Mouse (Mus musculus) frontal cortex, postnatal 14 days (tissue): ENCODE results near the gene Bhlha15.

ENCODE experiments used
- DNase-seq, 2 experiments: peaks; one replicate each; pipeline ENCODE4 v3.0.0; 2022; ENCODE audit warnings: low spot score in 2 of 2

Bhlha15 gene

DNA sequence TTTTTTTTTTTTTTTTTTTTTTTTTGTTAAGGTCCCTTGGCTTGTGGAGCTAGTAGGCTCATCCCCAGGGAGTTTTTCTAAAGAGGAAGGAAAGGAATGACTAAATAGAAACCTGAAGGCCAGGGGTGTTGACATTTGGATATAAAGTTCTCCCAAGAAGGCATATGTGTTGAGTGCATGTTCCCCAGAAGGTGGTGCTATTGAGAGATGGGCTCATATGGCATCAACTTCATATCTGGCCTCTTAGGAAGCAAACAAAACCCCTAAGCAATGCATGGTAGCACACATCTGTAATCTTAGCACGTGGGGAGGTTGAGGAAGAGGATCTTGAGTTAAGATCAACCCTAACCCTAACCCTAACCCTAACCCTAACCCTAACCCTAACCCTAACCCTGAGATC is 41.3 kb downstream of the Bhlha15 start:
- DNase-seq: no peak

DNA sequence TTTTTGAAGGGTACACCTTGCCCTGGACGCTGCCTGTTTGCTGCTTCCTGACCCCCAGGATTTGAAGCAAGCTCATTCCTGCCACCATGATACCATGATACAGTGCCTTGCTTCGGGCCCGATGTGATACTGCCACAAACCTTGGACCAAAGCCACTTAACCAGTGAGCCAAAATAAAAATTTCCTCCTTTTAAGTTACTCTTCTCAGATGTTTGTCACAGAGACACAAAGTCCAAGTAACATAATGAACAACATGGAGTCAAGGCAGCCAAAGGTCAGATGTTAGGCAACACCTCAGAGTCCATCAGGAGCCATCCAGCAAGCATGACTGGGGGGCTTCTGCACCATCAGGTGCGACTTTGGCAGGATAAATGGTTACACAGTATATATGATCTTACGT is 42.4 kb downstream of the Bhlha15 start:
- DNase-seq: no peak

DNA sequence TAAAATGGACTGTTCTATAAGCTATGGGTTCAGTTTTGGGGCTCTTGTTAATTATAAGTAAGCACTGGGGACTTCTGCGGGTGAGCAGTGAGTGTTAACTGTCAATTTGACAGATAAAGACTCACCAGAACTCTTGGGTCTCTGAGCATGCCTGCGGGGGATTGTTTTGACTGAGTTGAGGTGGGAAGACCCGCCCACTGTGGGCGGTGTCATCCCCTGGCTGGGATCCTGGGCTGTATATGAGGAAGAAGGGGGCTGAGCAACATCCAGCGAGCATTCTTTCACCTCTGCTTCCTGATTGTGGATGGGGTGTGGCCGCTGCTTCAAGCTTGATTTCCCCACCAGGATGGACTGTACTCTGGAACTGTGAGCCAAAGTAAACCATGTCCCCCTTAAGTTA is 44.1 kb downstream of the Bhlha15 start:
- no peak for DNase-seq

DNA sequence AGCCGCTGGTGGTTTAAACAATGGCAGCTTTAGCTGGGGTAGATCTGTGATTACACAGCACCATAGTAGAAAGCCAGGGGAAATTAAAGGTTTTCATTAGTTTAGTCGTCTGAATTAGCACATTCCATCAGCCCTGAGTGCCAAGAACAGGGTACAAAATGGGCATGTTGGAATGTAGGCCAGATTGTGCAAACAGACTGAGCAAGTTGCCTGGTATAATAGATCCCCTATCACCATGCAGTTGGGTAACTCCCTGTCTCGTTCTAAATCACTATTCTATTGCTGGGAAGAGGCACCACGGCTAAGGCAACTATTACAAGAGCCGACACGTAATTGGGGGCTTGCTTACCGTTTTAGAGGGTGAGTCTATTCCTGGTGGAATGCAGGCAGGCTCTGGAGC is 44.6 kb downstream of the Bhlha15 start:
- DNase-seq: no peak

DNA sequence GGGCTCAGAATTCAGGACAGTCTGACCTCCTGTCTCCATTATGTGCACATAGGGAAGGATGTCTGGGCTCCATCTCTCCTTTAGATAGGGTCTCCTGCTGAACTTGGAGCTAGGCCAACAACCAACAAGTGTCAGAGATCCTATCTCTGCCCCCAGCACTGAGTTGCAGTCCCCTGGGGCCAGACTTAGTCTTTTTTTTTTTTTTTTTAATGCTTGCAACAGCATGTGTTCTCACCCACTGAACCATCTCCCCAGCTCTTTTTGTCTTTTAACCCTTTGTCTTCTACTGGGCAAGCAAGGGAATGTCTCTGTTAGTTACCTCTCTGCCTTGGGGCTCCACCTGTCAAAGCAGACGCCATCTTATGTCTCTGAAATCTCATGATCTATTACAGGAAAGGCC is 48.9 kb downstream of the Bhlha15 start:
- DNase-seq: no peak
